Mouse (Mus musculus): ENCODE measurements around the gene Golga1. TPM values are rescaled to one million over a fixed set of nuclear protein-coding genes. Genes with fewer than 3 reads are reported as not detected.

Golga1 gene
- polyA plus RNA-seq, 1 experiment from 2014 or later, result 20.8 TPM

GRCm38 (mm10) chr2:39004372-39004771 lies 61.0 kb downstream of the Golga1 start:
- Histone ChIP-seq H3K4me1 (replicated peaks; ENCODE audit: control insufficient read depth, insufficient read depth, low read length) (peaks cover 48% of the 10 kb centered on the region), H3K27ac (ENCODE audit: low read depth, low read length) (peak overlapping the region; percentile 78), H3K27me3 (replicated peaks; ENCODE audit: control insufficient read depth, insufficient read depth, low read length) (no peaks in the 10 kb centered on the region), H3K9me3 (ENCODE audit: control insufficient read depth, low read length) (no peaks in the 10 kb centered on the region), H3K9ac (ENCODE audit: low read depth, low read length) (peak overlapping the region; percentile 94), H3K36me3 (ENCODE audit: control insufficient read depth, insufficient read depth, low read length) (peaks cover 41% of the 10 kb centered on the region), H3K4me2 (peak overlapping the region; percentile 67), H3K4me3 (ENCODE audit: low read depth, low read length) (peak overlapping the region; percentile 79)
- ATAC-seq (replicated peaks; ENCODE audit: low FRiP score), result no peak
- DNase-seq (ENCODE audit: low spot score), result no peak
- under 1% methylated on average over 11 of the region's 11 CpGs for WGBS

GRCm38 (mm10) chr2:39003512-39003911 lies 61.8 kb downstream of the Golga1 start:
- Histone ChIP-seq H3K9me3 (ENCODE audit: control insufficient read depth, low read length) (no peaks in the 10 kb centered on the region), H3K4me3 (ENCODE audit: low read depth, low read length) (peak overlapping the region; percentile 79), H3K36me3 (ENCODE audit: control insufficient read depth, insufficient read depth, low read length) (peaks cover 41% of the 10 kb centered on the region), H3K27me3 (replicated peaks; ENCODE audit: control insufficient read depth, insufficient read depth, low read length) (no peaks in the 10 kb centered on the region), H3K9ac (ENCODE audit: low read depth, low read length) (peak overlapping the region; percentile 94), H3K27ac (ENCODE audit: low read depth, low read length) (peak overlapping the region; percentile 78), H3K4me2 (peak overlapping the region; percentile 67), H3K4me1 (replicated peaks; ENCODE audit: control insufficient read depth, insufficient read depth, low read length) (peaks cover 42% of the 10 kb centered on the region)
- ATAC-seq (replicated peaks; ENCODE audit: low FRiP score) (no peak), DNase-seq (ENCODE audit: low spot score) (no peak)
- 37% methylated on average over 5 of the region's 5 CpGs for WGBS

- peak overlapping the region; percentile 67 for H3K4me2 ChIP-seq
- WGBS, result 32% methylated on average over 8 of the region's 8 CpGs
Observed at GRCm38 (mm10) chr2:39003106-39003505, 62.2 kb downstream of the Golga1 start.

GRCm38 (mm10) chr2:39001866-39002265 lies 63.5 kb downstream of the Golga1 start:
- Histone ChIP-seq H3K27ac (ENCODE audit: low read depth, low read length) (peak overlapping the region; percentile 73), H3K4me2 (peak overlapping the region; percentile 67), H3K4me1 (replicated peaks; ENCODE audit: control insufficient read depth, insufficient read depth, low read length) (peaks cover 43% of the 10 kb centered on the region), H3K9me3 (ENCODE audit: control insufficient read depth, low read length) (no peaks in the 10 kb centered on the region), H3K4me3 (ENCODE audit: low read depth, low read length) (peak overlapping the region; percentile 79), H3K9ac (ENCODE audit: low read depth, low read length) (peak overlapping the region; percentile 46; the same call in 1 of the 2 replicates), H3K36me3 (ENCODE audit: control insufficient read depth, insufficient read depth, low read length) (peaks cover 41% of the 10 kb centered on the region), H3K27me3 (replicated peaks; ENCODE audit: control insufficient read depth, insufficient read depth, low read length) (no peaks in the 10 kb centered on the region)
- WGBS, result 74% methylated on average over 3 of the region's 3 CpGs
- DNase-seq (ENCODE audit: low spot score) (no peak), ATAC-seq (replicated peaks; ENCODE audit: low FRiP score) (no peak)

More at GRCm38 (mm10) chr2:39003106-39003505, 62.2 kb downstream of the Golga1 start:
- no peaks in the 10 kb centered on the region for H3K27me3 ChIP-seq (replicated peaks; ENCODE audit: control insufficient read depth, insufficient read depth, low read length)
- ATAC-seq (replicated peaks; ENCODE audit: low FRiP score) (no peak), DNase-seq (ENCODE audit: low spot score) (no peak)
- no peaks in the 10 kb centered on the region for H3K9me3 ChIP-seq (ENCODE audit: control insufficient read depth, low read length)
- peaks cover 41% of the 10 kb centered on the region for H3K36me3 ChIP-seq (ENCODE audit: control insufficient read depth, insufficient read depth, low read length)
- peaks cover 42% of the 10 kb centered on the region for H3K4me1 ChIP-seq (replicated peaks; ENCODE audit: control insufficient read depth, insufficient read depth, low read length)
- H3K27ac ChIP-seq (ENCODE audit: low read depth, low read length), result peak overlapping the region; percentile 78
- peak overlapping the region; percentile 94 for H3K9ac ChIP-seq (ENCODE audit: low read depth, low read length)
- H3K4me3 ChIP-seq (ENCODE audit: low read depth, low read length), result peak overlapping the region; percentile 79

DNA sequence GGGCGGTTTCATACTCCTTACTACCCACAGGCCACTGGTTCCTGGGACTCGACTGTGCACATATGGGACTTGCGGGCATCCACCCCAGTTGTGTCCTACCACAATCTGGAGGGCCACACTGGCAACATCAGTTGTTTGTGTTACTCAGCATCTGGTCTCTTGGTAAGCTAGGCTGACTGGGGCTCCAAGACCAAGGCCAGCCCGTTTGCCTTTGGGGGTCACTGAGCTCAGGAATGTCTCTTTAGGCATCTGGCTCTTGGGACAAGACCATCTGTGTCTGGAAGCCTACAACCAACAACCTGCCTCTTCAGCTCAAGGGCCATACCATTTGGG lies 64.8 kb downstream of the Golga1 start:
- no peak overlapping the region for H3K4me2 ChIP-seq
- 83% methylated on average over 4 of the region's 4 CpGs for WGBS
- H3K27ac ChIP-seq (ENCODE audit: low read depth, low read length), result peak overlapping the region; percentile 11
- peaks cover 33% of the 10 kb centered on the region for H3K4me1 ChIP-seq (replicated peaks; ENCODE audit: control insufficient read depth, insufficient read depth, low read length)
- H3K9me3 ChIP-seq (ENCODE audit: control insufficient read depth, low read length), result no peaks in the 10 kb centered on the region
- DNase-seq (ENCODE audit: low spot score) (no peak), ATAC-seq (replicated peaks; ENCODE audit: low FRiP score) (no peak)
- peaks cover 41% of the 10 kb centered on the region for H3K36me3 ChIP-seq (ENCODE audit: control insufficient read depth, insufficient read depth, low read length)
- no peak overlapping the region for H3K9ac ChIP-seq (ENCODE audit: low read depth, low read length)
- H3K27me3 ChIP-seq (replicated peaks; ENCODE audit: control insufficient read depth, insufficient read depth, low read length), result no peaks in the 10 kb centered on the region
- no peak overlapping the region for H3K4me3 ChIP-seq (ENCODE audit: low read depth, low read length)

DNA sequence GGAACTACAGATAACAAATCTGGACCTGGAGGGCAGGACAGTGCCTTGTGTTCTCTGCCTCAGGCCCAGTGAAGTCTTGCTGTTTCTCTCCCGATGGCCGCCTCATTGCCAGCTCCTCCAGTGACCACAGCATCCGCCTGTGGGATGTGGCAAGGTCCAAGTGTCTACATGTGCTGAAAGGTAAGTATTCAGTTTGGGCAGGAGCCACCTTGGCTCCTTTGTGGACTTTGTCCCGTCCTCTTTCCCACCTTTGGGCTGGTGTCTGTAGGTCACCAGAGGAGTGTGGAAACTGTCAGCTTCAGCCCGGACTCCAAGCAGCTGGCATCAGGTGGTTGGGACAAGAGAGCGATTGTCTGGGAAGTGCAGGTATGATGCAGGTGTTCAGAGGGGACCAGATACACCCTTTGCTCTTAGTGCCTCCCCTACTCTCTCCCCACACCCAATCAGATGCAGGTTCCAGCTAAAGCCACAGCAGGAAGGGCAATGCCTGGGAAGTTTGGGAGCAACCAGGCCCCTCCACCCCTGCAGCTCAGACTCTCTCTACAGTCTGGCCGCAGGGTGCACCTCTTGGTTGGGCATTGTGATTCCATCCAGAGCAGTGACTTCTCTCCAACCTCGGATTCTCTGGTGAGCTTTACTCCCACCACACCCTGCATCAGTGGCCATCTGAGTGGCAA lies 65.3 kb downstream of the Golga1 start:
- H3K9me3 ChIP-seq (ENCODE audit: control insufficient read depth, low read length), result no peaks in the 10 kb centered on the region
- ATAC-seq (replicated peaks; ENCODE audit: low FRiP score) (no peak), DNase-seq (ENCODE audit: low spot score) (no peak)
- H3K9ac ChIP-seq (ENCODE audit: low read depth, low read length), result no peak overlapping the region
- no peaks in the 10 kb centered on the region for H3K27me3 ChIP-seq (replicated peaks; ENCODE audit: control insufficient read depth, insufficient read depth, low read length)
- 68% methylated on average over 8 of the region's 8 CpGs for whole genome bisulfite sequencing
- H3K27ac ChIP-seq (ENCODE audit: low read depth, low read length), result peak overlapping the region; percentile 57
- H3K4me3 ChIP-seq (ENCODE audit: low read depth, low read length), result no peak overlapping the region
- H3K36me3 ChIP-seq (ENCODE audit: control insufficient read depth, insufficient read depth, low read length), result peaks cover 41% of the 10 kb centered on the region
- H3K4me1 ChIP-seq (replicated peaks; ENCODE audit: control insufficient read depth, insufficient read depth, low read length), result peaks cover 33% of the 10 kb centered on the region
- H3K4me2 ChIP-seq, result no peak overlapping the region

- no peak overlapping the region for H3K9ac ChIP-seq (ENCODE audit: low read depth, low read length)
- DNase-seq (ENCODE audit: low spot score) (no peak), ATAC-seq (replicated peaks; ENCODE audit: low FRiP score) (no peak)
- peaks cover 33% of the 10 kb centered on the region for H3K4me1 ChIP-seq (replicated peaks; ENCODE audit: control insufficient read depth, insufficient read depth, low read length)
- no peaks in the 10 kb centered on the region for H3K9me3 ChIP-seq (ENCODE audit: control insufficient read depth, low read length)
- peaks cover 41% of the 10 kb centered on the region for H3K36me3 ChIP-seq (ENCODE audit: control insufficient read depth, insufficient read depth, low read length)
- peak overlapping the region; percentile 57 for H3K27ac ChIP-seq (ENCODE audit: low read depth, low read length)
- WGBS, result 49% methylated on average over 4 of the region's 4 CpGs
- H3K4me3 ChIP-seq (ENCODE audit: low read depth, low read length), result no peak overlapping the region
- H3K27me3 ChIP-seq (replicated peaks; ENCODE audit: control insufficient read depth, insufficient read depth, low read length), result no peaks in the 10 kb centered on the region
- no peak overlapping the region for H3K4me2 ChIP-seq
Observed at GRCm38 (mm10) chr2:38999381-38999780, 66.0 kb downstream of the Golga1 start.

GRCm38 (mm10) chr2:38997386-38998374 lies 67.7 kb downstream of the Golga1 start, which contains the start of gene Wdr38:
Gene Wdr38, plus strand, starts transcription at chr2:38997476.
- Histone ChIP-seq H3K9ac (ENCODE audit: low read depth, low read length) (peak within 1 kb of the TSS; percentile 43), H3K9me3 (ENCODE audit: control insufficient read depth, low read length) (no peaks in the 10 kb centered on the region), H3K27me3 (replicated peaks; ENCODE audit: control insufficient read depth, insufficient read depth, low read length) (no peaks in the 10 kb centered on the region), H3K4me2 (peak within 1 kb of the TSS; percentile 72), H3K4me1 (replicated peaks; ENCODE audit: control insufficient read depth, insufficient read depth, low read length) (peaks cover 21% of the 10 kb centered on the region), H3K27ac (ENCODE audit: low read depth, low read length) (no peak within 1 kb of the TSS), H3K36me3 (ENCODE audit: control insufficient read depth, insufficient read depth, low read length) (peaks cover 29% of the 10 kb centered on the region), H3K4me3 (ENCODE audit: low read depth, low read length) (peak within 1 kb of the TSS; percentile 53)
- ATAC-seq (replicated peaks; ENCODE audit: low FRiP score) (peak; percentile 86), DNase-seq (ENCODE audit: low spot score) (peak; percentile 86)
- WGBS, result 11% methylated on average over 33 of the region's 33 CpGs

Measured in liver, embryonic 11.5 days (tissue).